Mouse (Mus musculus): ENCODE results near the gene Tcte2. TPM values are rescaled to one million over a fixed set of nuclear protein-coding genes. Genes with fewer than 3 reads are reported as not detected.

Tcte2 gene
- polyA plus RNA-seq, 1 experiment = 0.97 TPM

- H3ac ChIP-seq (ENCODE audit: control insufficient read depth, insufficient read length) = no peak overlapping the region
- H3K27me3 ChIP-seq (ENCODE audit: control insufficient read depth, insufficient read depth, insufficient read length) = no peaks in the 10 kb centered on the region
- H3K79me2 ChIP-seq (ENCODE audit: control insufficient read depth, insufficient read depth) = no peaks in the 10 kb centered on the region
- H3K36me3 ChIP-seq (ENCODE audit: control insufficient read depth, insufficient read depth) = no peaks in the 10 kb centered on the region
- TF ChIP-seq REST (IDR thresholded peaks at IDR 0.05; ENCODE audit: insufficient read depth, insufficient read length) (no peak), E2F4 (IDR thresholded peaks at IDR 0.05; ENCODE audit: insufficient read depth) (no peak), POLR2A (IDR thresholded peaks at IDR 0.05; ENCODE audit: insufficient read length, low read depth) (no peak), MYOG (IDR thresholded peaks at IDR 0.05; ENCODE audit: control insufficient read depth in 1 of 3, insufficient read depth in 1 of 3, insufficient read length in 2 of 3, low read depth in 2 of 3) (no peak), SRF (IDR thresholded peaks at IDR 0.05; ENCODE audit: control insufficient read depth, insufficient read length, low read depth) (no peak), TCF12 (IDR thresholded peaks at IDR 0.05; ENCODE audit: insufficient read depth, poor library complexity, severe bottlenecking) (no peak)
- no peak overlapping the region for H3K4me2 ChIP-seq (ENCODE audit: low read depth)
- H3K4me3 ChIP-seq = no peak overlapping the region
These were observed 65.7 kb downstream of the Tcte2 start for GRCm38 (mm10) chr17:13695881-13696280.

- no peak overlapping the region for H3K4me2 ChIP-seq (ENCODE audit: low read depth)
These were observed 66.4 kb downstream of the Tcte2 start for GRCm38 (mm10) chr17:13695211-13695610.

DNA sequence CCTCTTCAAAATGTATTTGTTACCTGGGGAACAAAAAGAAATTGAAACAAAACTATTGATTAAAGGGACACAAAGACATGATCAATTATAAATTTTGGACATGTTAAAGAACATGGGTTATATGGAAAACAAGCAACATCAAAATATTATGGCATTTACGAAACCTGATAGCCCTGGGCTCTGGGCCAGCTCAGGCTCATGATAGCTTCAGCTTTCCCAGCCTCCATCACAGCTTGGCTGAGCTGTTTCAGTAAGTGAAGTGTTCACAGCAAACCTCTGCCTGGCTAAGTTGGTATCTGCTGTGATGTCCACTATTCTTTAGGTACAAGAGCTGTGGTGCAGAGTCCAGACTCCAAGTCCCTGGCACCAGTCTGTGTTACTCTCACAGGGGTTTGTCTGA is 67.4 kb downstream of the Tcte2 start:
- Histone ChIP-seq H3K79me2 (ENCODE audit: control insufficient read depth, insufficient read depth) (no peaks in the 10 kb centered on the region), H3K4me2 (ENCODE audit: low read depth) (no peak overlapping the region), H3K4me3 (no peak overlapping the region), H3K27me3 (ENCODE audit: control insufficient read depth, insufficient read depth, insufficient read length) (no peaks in the 10 kb centered on the region), H3K36me3 (ENCODE audit: control insufficient read depth, insufficient read depth) (no peaks in the 10 kb centered on the region), H3ac (ENCODE audit: control insufficient read depth, insufficient read length) (no peak overlapping the region)
- TF ChIP-seq POLR2A (IDR thresholded peaks at IDR 0.05; ENCODE audit: insufficient read length, low read depth) (no peak), MAX (IDR thresholded peaks at IDR 0.05; ENCODE audit: low read depth) (no peak), TCF12 (IDR thresholded peaks at IDR 0.05; ENCODE audit: insufficient read depth, poor library complexity, severe bottlenecking) (no peak), CEBPB (IDR thresholded peaks at IDR 0.05; ENCODE audit: insufficient read depth, poor library complexity, severe bottlenecking) (no peak), USF1 (IDR thresholded peaks at IDR 0.05; ENCODE audit: low read depth) (no peak), POLR2AphosphoS2 (IDR thresholded peaks at IDR 0.05; ENCODE audit: insufficient read length, low read depth) (no peak), REST (IDR thresholded peaks at IDR 0.05; ENCODE audit: insufficient read depth, insufficient read length) (no peak), E2F4 (IDR thresholded peaks at IDR 0.05; ENCODE audit: insufficient read depth) (no peak), MYOD1 (IDR thresholded peaks at IDR 0.05; ENCODE audit: control insufficient read depth in 1 of 3, insufficient read length in 2 of 3, low read depth in 2 of 3) (no peak), SRF (IDR thresholded peaks at IDR 0.05; ENCODE audit: control insufficient read depth, insufficient read length, low read depth) (no peak), TCF3 (IDR thresholded peaks at IDR 0.05; ENCODE audit: insufficient read length, low read depth) (no peak), MYOG (IDR thresholded peaks at IDR 0.05; ENCODE audit: control insufficient read depth in 1 of 3, insufficient read depth in 1 of 3, insufficient read length in 2 of 3, low read depth in 2 of 3) (no peak)

More at GRCm38 (mm10) chr17:13695211-13695610, 66.4 kb downstream of the Tcte2 start:
- H3K79me2 ChIP-seq (ENCODE audit: control insufficient read depth, insufficient read depth) = no peaks in the 10 kb centered on the region
- TF ChIP-seq POLR2A (IDR thresholded peaks at IDR 0.05; ENCODE audit: insufficient read length, low read depth) = no peak
- no peak for TF ChIP-seq SRF (IDR thresholded peaks at IDR 0.05; ENCODE audit: control insufficient read depth, insufficient read length, low read depth)
- no peak for TF ChIP-seq MYOG (IDR thresholded peaks at IDR 0.05; ENCODE audit: control insufficient read depth in 1 of 3, insufficient read depth in 1 of 3, insufficient read length in 2 of 3, low read depth in 2 of 3)
- no peak for TF ChIP-seq TCF3 (IDR thresholded peaks at IDR 0.05; ENCODE audit: insufficient read length, low read depth)
- TF ChIP-seq USF1 (IDR thresholded peaks at IDR 0.05; ENCODE audit: low read depth) = no peak
- TF ChIP-seq CEBPB (IDR thresholded peaks at IDR 0.05; ENCODE audit: insufficient read depth, poor library complexity, severe bottlenecking) = no peak
- TF ChIP-seq TCF12 (IDR thresholded peaks at IDR 0.05; ENCODE audit: insufficient read depth, poor library complexity, severe bottlenecking) = no peak
- no peak for TF ChIP-seq POLR2AphosphoS2 (IDR thresholded peaks at IDR 0.05; ENCODE audit: insufficient read length, low read depth)
- TF ChIP-seq REST (IDR thresholded peaks at IDR 0.05; ENCODE audit: insufficient read depth, insufficient read length) = no peak
- TF ChIP-seq E2F4 (IDR thresholded peaks at IDR 0.05; ENCODE audit: insufficient read depth) = no peak
- TF ChIP-seq MAX (IDR thresholded peaks at IDR 0.05; ENCODE audit: low read depth) = no peak
- no peak for TF ChIP-seq MYOD1 (IDR thresholded peaks at IDR 0.05; ENCODE audit: control insufficient read depth in 1 of 3, insufficient read length in 2 of 3, low read depth in 2 of 3)
- H3K4me3 ChIP-seq = no peak overlapping the region
- no peak overlapping the region for H3ac ChIP-seq (ENCODE audit: control insufficient read depth, insufficient read length)
- no peaks in the 10 kb centered on the region for H3K36me3 ChIP-seq (ENCODE audit: control insufficient read depth, insufficient read depth)
- H3K27me3 ChIP-seq (ENCODE audit: control insufficient read depth, insufficient read depth, insufficient read length) = no peaks in the 10 kb centered on the region

DNA sequence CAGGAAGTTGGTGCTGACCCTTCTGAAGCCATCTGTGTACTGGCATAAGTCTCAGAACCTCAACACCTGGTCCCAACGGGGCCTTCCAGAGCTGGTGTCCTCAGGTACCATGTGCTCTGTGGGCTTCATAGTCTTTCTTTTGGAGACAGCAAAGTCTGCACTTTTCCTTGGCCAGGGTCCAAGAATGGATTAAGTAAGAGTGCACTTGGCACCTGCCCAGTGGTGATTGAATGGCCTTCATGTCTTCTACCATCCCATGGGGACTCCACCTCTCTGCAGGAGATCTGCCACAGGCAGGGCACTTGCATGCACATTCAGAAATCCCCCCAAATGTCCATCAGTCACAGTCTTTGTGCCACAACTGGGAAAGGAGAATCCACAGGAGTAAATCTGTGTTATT is 74.0 kb downstream of the Tcte2 start:
- no peaks in the 10 kb centered on the region for H3K36me3 ChIP-seq (ENCODE audit: control insufficient read depth, insufficient read depth)
- TF ChIP-seq MYOD1 (IDR thresholded peaks at IDR 0.05; ENCODE audit: control insufficient read depth in 1 of 3, insufficient read length in 2 of 3, low read depth in 2 of 3) (no peak), USF1 (IDR thresholded peaks at IDR 0.05; ENCODE audit: low read depth) (no peak), CEBPB (IDR thresholded peaks at IDR 0.05; ENCODE audit: insufficient read depth, poor library complexity, severe bottlenecking) (no peak), POLR2A (IDR thresholded peaks at IDR 0.05; ENCODE audit: insufficient read length, low read depth) (no peak), MAX (IDR thresholded peaks at IDR 0.05; ENCODE audit: low read depth) (no peak), SRF (IDR thresholded peaks at IDR 0.05; ENCODE audit: control insufficient read depth, insufficient read length, low read depth) (no peak), MYOG (IDR thresholded peaks at IDR 0.05; ENCODE audit: control insufficient read depth in 1 of 3, insufficient read depth in 1 of 3, insufficient read length in 2 of 3, low read depth in 2 of 3) (no peak), TCF12 (IDR thresholded peaks at IDR 0.05; ENCODE audit: insufficient read depth, poor library complexity, severe bottlenecking) (no peak), REST (IDR thresholded peaks at IDR 0.05; ENCODE audit: insufficient read depth, insufficient read length) (no peak), POLR2AphosphoS2 (IDR thresholded peaks at IDR 0.05; ENCODE audit: insufficient read length, low read depth) (no peak), TCF3 (IDR thresholded peaks at IDR 0.05; ENCODE audit: insufficient read length, low read depth) (no peak), E2F4 (IDR thresholded peaks at IDR 0.05; ENCODE audit: insufficient read depth) (no peak)
- no peak overlapping the region for H3K4me3 ChIP-seq
- H3ac ChIP-seq (ENCODE audit: control insufficient read depth, insufficient read length) = no peak overlapping the region
- H3K79me2 ChIP-seq (ENCODE audit: control insufficient read depth, insufficient read depth) = no peaks in the 10 kb centered on the region
- H3K4me2 ChIP-seq (ENCODE audit: low read depth) = no peak overlapping the region
- H3K27me3 ChIP-seq (ENCODE audit: control insufficient read depth, insufficient read depth, insufficient read length) = no peaks in the 10 kb centered on the region
